Mouse (Mus musculus) heart, embryonic 14.5 days (tissue): ENCODE measurements around the gene Elp1. TPM values are rescaled to one million over a fixed set of nuclear protein-coding genes. Genes with fewer than 3 reads are reported as not detected.

Source experiments
- ATAC-seq: fragments of 200-750 bp; cut with Nextera tagmentation; 2 replicates; pipeline ENCODE4 v1.8.0; 2017; ENCODE audit warnings: low read depth, moderate TSS enrichment; ENCODE audit not compliant: insufficient number of reproducible peaks, insufficient read depth, low FRiP score
- H3K27ac ChIP-seq, 2 experiments: fragments of 200-500 bp in 1 of 2; fragments of 300-500 bp in 1 of 2; sonication (generic) in 1 of 2; replicated peaks in 1 of 2; 2 replicates each; pipeline ENCODE4 v1.5.1; 2012 to 2014; ENCODE audit warnings: low read depth in 2 of 2, low read length in 2 of 2, control low read depth in 1 of 2, mild to moderate bottlenecking in 1 of 2, mixed read lengths in 1 of 2; ENCODE audit not compliant: control insufficient read depth in 1 of 2, insufficient read depth in 1 of 2
- H3K27me3 ChIP-seq: fragments of 300-500 bp; sonication (generic); 2 replicates; pipeline ENCODE4 v1.6.1; 2014; ENCODE audit warnings: mild to moderate bottlenecking, low read length, control low read depth; ENCODE audit not compliant: control insufficient read depth, insufficient read depth
- H3K36me3 ChIP-seq: fragments of 300-500 bp; sonication (generic); 2 replicates; pipeline ENCODE4 v1.6.1; 2014; ENCODE audit warnings: mild to moderate bottlenecking, control low read depth, low read length, mixed read lengths; ENCODE audit not compliant: control insufficient read depth, insufficient read depth
- H3K4me1 ChIP-seq, 2 experiments: fragments of 200-500 bp in 1 of 2; fragments of 300-500 bp in 1 of 2; sonication (generic) in 1 of 2; 2 replicates each; pipeline ENCODE4 v1.6.1; 2012 to 2014; ENCODE audit warnings: low read length in 2 of 2, control low read depth in 1 of 2, mixed read lengths in 1 of 2; ENCODE audit not compliant: control insufficient read depth in 2 of 2, insufficient read depth in 2 of 2
- H3K4me2 ChIP-seq: fragments of 300-500 bp; sonication (generic); 2 replicates; pipeline ENCODE4 v1.6.1; 2014; ENCODE audit warnings: mild to moderate bottlenecking, low read length
- H3K4me3 ChIP-seq, 2 experiments: fragments of 200-500 bp in 1 of 2; fragments of 300-500 bp in 1 of 2; sonication (generic) in 1 of 2; 2 replicates each; pipeline ENCODE4 v1.5.1; 2012 to 2014; ENCODE audit warnings: low read length in 2 of 2, mild to moderate bottlenecking in 2 of 2, control low read depth in 1 of 2, low read depth in 1 of 2, moderate library complexity in 1 of 2; ENCODE audit not compliant: control insufficient read depth in 1 of 2, insufficient read depth in 1 of 2
- H3K9ac ChIP-seq: fragments of 300-500 bp; sonication (generic); 2 replicates; pipeline ENCODE4 v1.6.1; 2014; ENCODE audit warnings: mild to moderate bottlenecking, low read length
- H3K9me3 ChIP-seq: fragments of 300-500 bp; sonication (generic); 2 replicates; pipeline ENCODE4 v1.6.1; 2016; ENCODE audit warnings: low read length, control low read depth; ENCODE audit not compliant: control insufficient read depth
- WGBS: fragments of 180-500 bp; shearing (Covaris S2); extraction: QIAGEN DNeasy Blood & Tissue Kit; methylation state at CpG from one replicate; pipeline ENCODE4 v1.1.7; 2014; 5-methylcytosine and 5-hydroxymethylcytosine counted together
- polyA plus RNA-seq: library from polyadenylated mRNA; unstranded; fragments of >200 nt; fragmentation: Nextera tagmentation; extraction: Ambion mirVana; gene quantifications from 2 replicates; pipeline ENCODE4 v1.2.1, GENCODE M21; 2014

Elp1 gene
- polyA plus RNA-seq, 1 experiment from 2014 or later = 36.6 TPM

- 85% methylated on average over 9 of the region's 9 CpGs for WGBS
- ATAC-seq = no peak
- no peak overlapping the region; a peak in 1 of 4 replicates for H3K27ac ChIP-seq
These were observed 22.1 kb upstream of the Elp1 start for GRCm38 (mm10) chr4:56824231-56824630.

DNA sequence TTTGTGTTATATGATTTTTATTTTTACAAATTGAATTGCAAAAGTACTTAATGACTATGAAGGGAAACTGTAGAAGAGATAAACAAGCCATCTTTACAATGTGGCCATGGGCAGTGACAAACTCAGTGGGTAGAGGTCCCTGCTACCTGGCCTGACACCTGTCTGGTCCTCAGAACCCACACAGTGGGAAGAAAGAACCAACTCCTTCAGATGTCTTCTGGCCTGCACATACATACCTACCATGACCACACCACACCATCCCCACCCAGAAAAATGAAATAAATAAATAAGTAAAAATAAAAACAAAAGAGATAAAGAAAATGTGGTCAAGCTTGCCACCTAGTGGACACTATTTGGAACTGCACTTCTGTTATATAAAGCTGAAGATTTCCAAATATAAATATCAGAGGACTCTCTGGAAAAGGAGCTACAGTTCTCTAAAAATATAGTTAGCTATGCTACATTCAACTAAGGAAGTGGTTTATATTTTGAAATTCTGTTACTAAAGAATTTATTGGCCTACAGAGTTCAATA is 18.0 kb upstream of the Elp1 start:
- H3K27me3 ChIP-seq = no peaks in the 10 kb centered on the region
- ATAC-seq = no peak
- H3K4me2 ChIP-seq = no peak overlapping the region
- peaks cover 12% of the 10 kb centered on the region; the same call in 1 of the 2 replicates for H3K36me3 ChIP-seq
- H3K4me1 ChIP-seq = no peaks in the 10 kb centered on the region
- no peak overlapping the region for H3K4me3 ChIP-seq
- H3K9me3 ChIP-seq = no peaks in the 10 kb centered on the region
- H3K27ac ChIP-seq = no peak overlapping the region
- H3K9ac ChIP-seq = no peak overlapping the region

More at GRCm38 (mm10) chr4:56824231-56824630, 22.1 kb upstream of the Elp1 start:
- Histone ChIP-seq H3K9me3 (no peaks in the 10 kb centered on the region), H3K27me3 (no peaks in the 10 kb centered on the region), H3K36me3 (peaks cover 27% of the 10 kb centered on the region), H3K4me1 (no peaks in the 10 kb centered on the region), H3K4me3 (no peak overlapping the region), H3K4me2 (no peak overlapping the region), H3K9ac (no peak overlapping the region)

DNA sequence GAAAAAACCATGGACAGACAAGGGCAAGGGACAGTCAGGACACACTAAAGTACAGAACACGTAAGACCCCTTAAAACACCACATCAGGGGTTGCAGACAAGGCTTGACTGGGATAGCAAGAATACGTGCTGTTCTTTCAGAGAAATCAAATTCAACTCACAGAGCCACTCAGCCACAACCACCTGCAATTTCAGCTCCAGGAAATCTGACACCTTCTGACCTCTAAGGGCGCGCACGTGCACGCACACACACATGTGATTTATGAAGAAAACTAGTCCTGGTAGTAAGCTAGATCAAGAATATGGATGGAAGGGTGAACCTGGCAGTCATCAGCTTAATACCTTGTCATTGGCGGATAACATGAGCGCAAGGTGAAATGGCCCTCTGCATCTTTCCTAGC is 13.0 kb upstream of the Elp1 start:
- H3K27me3 ChIP-seq = no peaks in the 10 kb centered on the region
- H3K4me1 ChIP-seq = no peaks in the 10 kb centered on the region
- H3K4me3 ChIP-seq = no peak overlapping the region
- peaks cover 24% of the 10 kb centered on the region for H3K36me3 ChIP-seq
- no peaks in the 10 kb centered on the region for H3K9me3 ChIP-seq
- no peak for ATAC-seq
- WGBS = 89% methylated on average over 8 of the region's 8 CpGs
- H3K27ac ChIP-seq = no peak overlapping the region
- H3K4me2 ChIP-seq = no peak overlapping the region
- H3K9ac ChIP-seq = no peak overlapping the region

DNA sequence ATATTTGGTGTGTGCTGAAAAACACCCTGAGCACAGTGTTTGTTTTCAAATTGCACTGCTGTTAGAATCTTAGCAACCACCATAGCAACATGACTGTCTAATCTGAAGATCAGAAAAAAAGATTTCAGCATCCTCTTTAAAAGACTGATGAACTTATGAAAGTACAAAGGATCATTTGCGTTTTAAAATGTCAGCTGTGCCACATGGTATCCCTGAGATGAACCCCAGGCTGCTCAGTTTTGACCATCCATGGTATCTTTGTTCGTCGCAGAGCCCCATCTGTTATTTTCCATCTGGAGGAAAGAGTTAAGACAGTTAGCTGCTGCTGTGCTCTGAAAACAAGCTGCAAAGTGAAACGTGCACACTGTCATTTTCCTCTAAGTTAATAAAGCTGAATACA is 10.0 kb upstream of the Elp1 start:
- Histone ChIP-seq H3K27ac (no peak overlapping the region), H3K9ac (no peak overlapping the region), H3K9me3 (no peaks in the 10 kb centered on the region), H3K4me1 (no peaks in the 10 kb centered on the region), H3K4me2 (no peak overlapping the region), H3K4me3 (no peak overlapping the region), H3K27me3 (no peaks in the 10 kb centered on the region), H3K36me3 (peaks cover 30% of the 10 kb centered on the region)
- no peak for ATAC-seq
- 75% methylated on average over 4 of the region's 4 CpGs for WGBS

DNA sequence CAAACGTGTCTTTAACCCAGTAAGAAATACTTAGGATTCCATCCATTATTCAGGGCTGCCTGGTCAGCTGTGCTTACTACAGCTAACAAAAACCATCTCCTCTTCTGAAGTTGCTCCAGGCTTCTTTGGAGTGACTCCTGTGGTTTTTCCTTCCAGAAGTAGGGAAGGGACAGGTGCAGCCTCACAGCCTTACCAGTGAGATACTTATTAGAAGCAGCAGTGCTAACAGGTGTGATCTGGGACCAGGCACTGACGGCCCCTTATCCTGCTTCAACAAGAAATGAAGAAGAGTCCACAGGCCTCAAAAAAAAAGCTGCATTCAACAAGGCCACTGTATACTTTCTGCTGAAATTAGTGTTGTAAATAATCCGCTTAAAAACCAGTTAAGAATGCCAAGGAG is 9.5 kb upstream of the Elp1 start:
- Histone ChIP-seq H3K4me1 (no peaks in the 10 kb centered on the region), H3K9me3 (no peaks in the 10 kb centered on the region), H3K4me3 (no peak overlapping the region), H3K36me3 (peaks cover 34% of the 10 kb centered on the region), H3K4me2 (no peak overlapping the region), H3K9ac (no peak overlapping the region), H3K27me3 (no peaks in the 10 kb centered on the region), H3K27ac (no peak overlapping the region)
- WGBS = 65% methylated on average over 3 of the region's 3 CpGs
- no peak for ATAC-seq

DNA sequence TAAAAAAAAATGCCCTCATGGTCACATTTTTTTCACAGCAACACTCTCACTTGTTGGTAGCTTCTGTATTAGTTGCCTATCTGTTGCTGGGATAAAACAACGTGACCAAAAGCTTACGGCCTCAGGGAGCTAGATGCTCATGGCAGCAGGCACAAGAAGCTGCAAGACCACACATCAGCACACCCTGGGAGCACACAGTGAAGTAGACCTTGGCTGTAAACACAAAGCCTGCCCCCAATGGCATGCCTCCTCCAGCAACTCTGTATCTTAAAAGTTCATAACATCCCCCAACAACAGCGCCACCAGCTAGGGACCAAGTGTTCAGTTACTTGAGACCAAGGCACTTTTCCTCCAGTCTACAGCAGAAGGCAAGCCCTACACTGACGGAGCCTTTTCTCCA is 6.9 kb upstream of the Elp1 start:
- no peak overlapping the region for H3K4me3 ChIP-seq
- ATAC-seq = no peak
- H3K9ac ChIP-seq = no peak overlapping the region
- no peaks in the 10 kb centered on the region for H3K27me3 ChIP-seq
- H3K4me2 ChIP-seq = no peak overlapping the region
- no peaks in the 10 kb centered on the region for H3K9me3 ChIP-seq
- H3K4me1 ChIP-seq = no peaks in the 10 kb centered on the region
- 71% methylated on average over 4 of the region's 4 CpGs for WGBS
- H3K36me3 ChIP-seq = peaks cover 45% of the 10 kb centered on the region
- H3K27ac ChIP-seq = no peak overlapping the region

GRCm38 (mm10) chr4:56802669-56803150 is 579 bp upstream of the Elp1 start:
- no peak for ATAC-seq
- peak overlapping the region; percentile 86 for H3K4me2 ChIP-seq
- no peaks in the 10 kb centered on the region for H3K27me3 ChIP-seq
- H3K27ac ChIP-seq = peak overlapping the region in 1 of 2 experiments; percentile 61; a peak in 1 of 4 replicates
- 1% methylated on average over 25 of the region's 25 CpGs for WGBS
- peak overlapping the region; percentile 83 for H3K9ac ChIP-seq
- peak overlapping the region; percentile 60 to 71 for H3K4me3 ChIP-seq
- H3K4me1 ChIP-seq = peaks cover 0 to 17% of the 10 kb centered on the region in 2 experiments; a peak in 2 of 4 replicates
- no peaks in the 10 kb centered on the region for H3K9me3 ChIP-seq
- peaks cover 59% of the 10 kb centered on the region for H3K36me3 ChIP-seq

DNA sequence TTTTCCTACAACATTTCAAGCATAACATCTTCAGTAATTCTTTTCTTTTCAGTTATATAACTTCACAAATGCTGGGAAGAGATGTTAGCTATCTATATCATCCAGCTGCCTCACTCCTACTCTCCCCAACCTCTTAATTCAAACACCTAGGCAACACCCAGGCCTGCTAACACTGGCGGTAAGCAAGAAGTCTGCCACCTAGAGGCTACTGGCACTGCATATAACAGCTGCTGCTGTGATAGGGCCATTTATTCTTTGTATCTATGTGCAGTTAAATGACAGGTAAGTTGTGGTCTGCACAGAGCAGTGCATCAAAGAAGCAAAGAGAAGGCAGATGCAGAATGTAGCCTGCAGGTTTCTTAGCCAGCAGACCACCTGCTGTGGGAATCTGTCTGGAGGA is 10.8 kb downstream of the Elp1 start:
- no peaks in the 10 kb centered on the region for H3K4me1 ChIP-seq
- H3K4me3 ChIP-seq = no peak overlapping the region
- no peak overlapping the region for H3K4me2 ChIP-seq
- no peaks in the 10 kb centered on the region for H3K9me3 ChIP-seq
- 33% methylated on average over 1 of the region's 1 CpGs for WGBS
- H3K9ac ChIP-seq = no peak overlapping the region
- no peaks in the 10 kb centered on the region for H3K27me3 ChIP-seq
- ATAC-seq = no peak
- peaks cover 94% of the 10 kb centered on the region for H3K36me3 ChIP-seq
- no peak overlapping the region for H3K27ac ChIP-seq
